Mouse (Mus musculus): ENCODE results near the gene Dennd1a. TPM values are rescaled to one million over a fixed set of nuclear protein-coding genes. Genes with fewer than 3 reads are reported as not detected.

Dennd1a gene
- total RNA-seq, 1 experiment from 2014 or later: 34.2 TPM

DNA sequence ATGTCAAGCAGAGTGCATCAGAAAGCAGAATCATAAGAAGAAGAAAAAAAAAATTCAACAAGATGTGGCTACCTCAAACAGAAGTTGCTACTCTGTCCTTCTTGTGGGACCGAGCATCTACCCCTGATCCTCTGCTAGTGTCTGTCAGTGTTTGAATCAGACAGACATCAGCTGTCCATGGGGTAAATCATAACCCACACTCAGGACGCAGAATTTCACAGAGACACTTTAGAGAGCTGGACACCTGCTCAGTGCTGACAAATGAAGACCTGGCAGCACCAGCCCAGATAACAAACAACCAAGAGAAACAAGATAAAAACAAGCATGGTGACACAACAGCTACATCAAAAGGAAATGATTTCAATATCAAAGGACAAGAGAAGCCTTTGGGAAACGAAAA, 222.9 kb downstream of the Dennd1a start:
- ATAC-seq (replicated peaks; ENCODE audit: low read depth, poor library complexity, severe bottlenecking): no peak

DNA sequence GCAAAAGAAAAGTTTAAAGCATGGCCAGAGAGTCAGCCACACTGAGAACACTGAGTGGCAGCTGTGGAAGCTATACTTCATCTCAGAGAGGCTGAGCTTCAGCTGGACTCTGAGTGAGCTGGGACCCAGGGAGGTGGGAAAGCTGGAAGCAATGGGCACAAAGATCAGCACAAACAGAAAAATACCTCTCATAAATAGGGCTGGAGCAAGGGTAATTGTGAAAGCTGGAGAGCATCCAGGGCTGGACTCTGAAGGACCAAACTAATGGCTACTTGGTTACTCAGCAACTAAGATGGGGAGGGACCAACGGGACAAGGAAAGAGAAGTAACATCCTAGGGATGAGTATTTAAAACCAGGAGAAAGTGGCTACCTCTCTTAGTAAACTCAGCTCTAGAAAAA, 225.0 kb downstream of the Dennd1a start:
- no peak for ATAC-seq (replicated peaks; ENCODE audit: low read depth, poor library complexity, severe bottlenecking)

DNA sequence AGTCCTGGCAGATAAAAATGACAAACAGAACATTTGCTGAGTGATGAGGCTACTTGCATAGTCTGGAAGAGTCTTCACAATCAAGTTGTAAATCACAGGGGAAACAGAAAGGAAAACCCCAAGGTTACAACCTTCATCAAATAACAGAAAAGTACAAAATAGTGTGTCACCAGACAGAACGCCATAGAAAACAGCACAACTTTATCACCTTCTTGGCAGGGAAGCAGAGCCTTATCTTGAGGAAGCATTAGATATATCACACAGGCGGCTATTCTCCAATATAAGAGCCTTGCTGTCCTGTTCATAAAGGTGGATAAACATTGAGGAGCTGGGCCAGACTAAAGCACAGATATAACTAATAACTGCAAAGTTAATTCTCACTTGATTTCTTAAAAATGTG, 225.7 kb downstream of the Dennd1a start:
- ATAC-seq (replicated peaks; ENCODE audit: low read depth, poor library complexity, severe bottlenecking): no peak

DNA sequence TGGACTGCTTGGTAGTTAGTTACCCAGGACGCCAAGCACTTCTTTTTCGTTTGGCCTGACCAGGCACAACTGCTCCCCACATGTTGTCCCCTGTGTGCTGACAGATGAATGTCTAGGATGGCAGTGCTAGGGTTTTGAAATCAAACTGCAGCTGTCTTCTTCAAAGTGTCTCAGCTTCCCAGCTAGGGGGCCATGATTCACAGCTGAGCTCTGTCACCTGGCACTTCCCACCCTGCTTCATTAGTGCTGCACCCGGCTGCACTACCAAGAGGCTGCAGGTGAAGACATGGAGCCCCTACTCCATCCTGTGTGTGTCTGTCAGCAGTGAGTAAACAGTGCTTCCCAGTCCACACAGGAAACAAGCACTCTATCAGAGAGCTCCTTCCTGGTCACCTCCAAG, 234.8 kb downstream of the Dennd1a start:
- ATAC-seq (replicated peaks; ENCODE audit: low read depth, poor library complexity, severe bottlenecking): no peak

DNA sequence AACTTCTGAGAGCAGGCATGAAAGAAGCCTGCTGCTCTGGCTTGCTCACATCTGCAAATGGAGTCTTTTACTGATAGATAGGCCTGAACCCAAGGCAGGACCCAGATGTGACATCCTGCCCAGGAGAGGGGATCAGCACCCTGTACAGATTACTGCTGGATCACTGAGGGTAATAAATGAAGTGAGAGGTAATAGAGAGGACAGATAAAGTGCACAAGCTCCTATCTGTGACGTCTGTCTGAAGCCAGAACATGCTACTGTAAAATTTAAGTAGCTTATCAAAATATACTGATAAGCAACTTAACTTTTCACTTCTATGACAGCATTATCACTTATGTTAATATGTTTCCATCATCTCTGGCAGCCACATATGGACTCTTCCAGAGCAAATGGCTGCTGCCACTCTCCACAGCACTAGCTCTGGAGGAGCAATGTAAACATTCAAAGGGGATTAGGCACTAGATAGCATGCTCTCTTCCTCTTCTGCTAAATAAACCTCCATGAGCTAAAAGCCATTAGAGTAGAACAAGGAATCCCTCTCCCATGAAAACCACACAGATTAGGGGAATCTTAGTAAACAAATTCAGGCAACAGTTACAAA, 235.6 kb downstream of the Dennd1a start:
- no peak for ATAC-seq (replicated peaks; ENCODE audit: low read depth, poor library complexity, severe bottlenecking)

DNA sequence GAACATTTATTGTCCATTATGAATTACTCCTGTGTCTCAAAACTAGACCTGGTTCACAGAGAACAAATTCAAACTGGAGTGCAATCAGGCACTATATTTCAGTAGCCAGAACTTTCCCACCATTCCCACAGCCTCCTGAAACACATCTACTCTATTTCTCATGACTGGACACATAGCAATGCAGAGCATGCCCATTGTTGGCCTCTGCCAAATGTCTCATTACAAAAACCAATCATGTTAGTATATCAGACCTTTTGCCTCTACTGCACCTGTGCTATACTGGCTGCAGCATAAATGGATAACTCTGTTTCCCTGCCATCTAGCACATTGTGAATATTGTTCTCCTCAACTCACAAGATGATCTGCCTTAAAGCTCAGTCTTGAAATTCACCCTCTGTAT, 238.2 kb downstream of the Dennd1a start:
- no peak for ATAC-seq (replicated peaks; ENCODE audit: low read depth, poor library complexity, severe bottlenecking)

DNA sequence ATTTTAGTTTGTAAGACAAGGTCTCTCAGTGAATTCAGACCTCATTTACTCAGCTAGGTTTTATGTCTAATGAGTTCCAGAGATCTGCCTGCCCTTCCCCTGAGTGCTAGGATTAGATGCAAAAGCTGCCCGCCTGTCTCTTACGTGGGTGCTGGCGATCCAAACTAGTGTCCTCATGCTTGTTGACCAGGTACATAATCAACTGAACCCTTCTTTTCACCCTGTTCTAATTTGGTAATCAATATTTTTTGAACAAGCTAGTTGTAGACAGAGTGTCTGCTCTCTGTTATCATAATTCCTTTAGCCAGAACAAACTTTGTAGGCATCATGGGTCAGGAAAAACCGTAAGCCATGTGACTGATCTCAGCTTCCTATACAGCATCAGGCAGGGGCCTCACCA, 241.9 kb downstream of the Dennd1a start:
- ATAC-seq (replicated peaks; ENCODE audit: low read depth, poor library complexity, severe bottlenecking): no peak

DNA sequence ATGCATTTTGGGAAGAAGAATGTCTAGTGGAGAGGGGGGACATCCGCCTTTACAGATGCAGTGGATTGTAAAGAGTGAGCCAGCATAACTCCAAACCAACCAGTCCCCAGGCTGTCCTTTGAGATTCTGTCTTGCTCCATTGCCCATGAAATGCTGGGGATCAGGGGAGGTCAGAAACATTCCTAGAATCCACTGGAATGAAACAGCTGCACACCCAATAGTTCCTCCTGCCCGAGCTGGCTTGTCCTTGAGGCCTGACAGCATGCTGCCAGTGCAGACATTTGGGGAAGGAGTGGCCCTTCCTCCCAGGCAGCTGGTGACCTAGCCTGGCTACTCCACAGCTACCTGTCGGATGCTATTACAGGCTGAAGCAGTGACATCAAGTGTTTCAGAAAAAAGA, 246.3 kb downstream of the Dennd1a start:
- ATAC-seq (replicated peaks; ENCODE audit: low read depth, poor library complexity, severe bottlenecking): no peak

DNA sequence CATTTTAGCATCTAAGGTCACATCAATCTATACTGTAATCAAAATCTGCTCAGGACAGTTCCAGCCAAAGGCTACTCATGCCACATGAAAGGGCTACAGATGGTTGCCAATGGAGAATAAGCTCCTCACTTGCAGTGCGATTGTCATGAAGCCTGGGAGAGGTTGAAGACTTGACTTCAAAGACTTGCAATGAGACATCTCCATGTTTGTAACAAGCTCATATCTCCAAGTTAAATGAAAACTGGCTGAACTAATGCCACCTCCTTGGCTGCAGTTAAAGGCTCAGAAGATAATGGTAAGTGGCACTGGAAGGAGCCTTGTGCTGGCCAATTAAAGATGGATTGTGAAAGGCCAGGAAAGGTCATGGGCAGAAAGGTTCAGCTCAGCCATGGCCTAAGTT, 247.6 kb downstream of the Dennd1a start:
- no peak for ATAC-seq (replicated peaks; ENCODE audit: low read depth, poor library complexity, severe bottlenecking)

DNA sequence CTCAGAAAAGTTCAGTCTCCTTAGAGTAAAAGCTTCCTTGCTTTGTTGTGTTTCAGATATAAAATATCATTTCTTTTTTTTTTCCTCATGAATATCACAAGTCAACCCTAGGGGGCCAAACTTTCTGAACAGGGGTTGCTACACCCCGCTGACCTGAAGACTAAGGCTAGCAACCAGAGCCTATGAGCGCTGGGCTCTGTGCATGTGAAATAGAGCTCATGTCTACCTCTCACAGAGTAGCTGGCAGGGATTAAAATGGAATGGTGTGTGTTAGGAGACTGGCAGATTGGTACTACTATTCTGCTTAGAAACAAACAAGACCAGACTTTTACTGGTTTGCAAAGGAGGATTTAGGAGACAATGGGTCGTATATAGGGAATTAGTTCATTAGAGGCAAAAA, 258.9 kb downstream of the Dennd1a start:
- no peak for ATAC-seq (replicated peaks; ENCODE audit: low read depth, poor library complexity, severe bottlenecking)

DNA sequence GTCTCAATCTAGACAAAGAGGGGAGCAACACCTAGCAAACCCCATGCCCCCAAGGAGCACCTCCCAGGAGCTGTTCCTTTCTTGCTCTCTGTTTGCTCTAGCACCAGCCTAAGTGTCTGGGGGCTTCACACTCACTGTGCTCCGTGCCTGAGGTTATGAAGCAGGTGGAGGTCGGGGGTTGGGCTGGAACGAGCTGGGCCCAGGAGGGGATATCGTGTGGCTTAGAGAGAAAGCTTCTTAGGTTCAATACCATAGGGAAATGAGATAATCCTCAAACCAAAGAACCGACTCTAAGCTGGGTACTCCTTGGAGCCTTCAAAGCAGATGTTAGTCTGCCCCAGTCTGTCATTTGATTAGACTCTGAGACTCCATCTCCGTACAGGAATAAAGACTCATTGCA, 261.6 kb downstream of the Dennd1a start:
- no peak for ATAC-seq (replicated peaks; ENCODE audit: low read depth, poor library complexity, severe bottlenecking)

DNA sequence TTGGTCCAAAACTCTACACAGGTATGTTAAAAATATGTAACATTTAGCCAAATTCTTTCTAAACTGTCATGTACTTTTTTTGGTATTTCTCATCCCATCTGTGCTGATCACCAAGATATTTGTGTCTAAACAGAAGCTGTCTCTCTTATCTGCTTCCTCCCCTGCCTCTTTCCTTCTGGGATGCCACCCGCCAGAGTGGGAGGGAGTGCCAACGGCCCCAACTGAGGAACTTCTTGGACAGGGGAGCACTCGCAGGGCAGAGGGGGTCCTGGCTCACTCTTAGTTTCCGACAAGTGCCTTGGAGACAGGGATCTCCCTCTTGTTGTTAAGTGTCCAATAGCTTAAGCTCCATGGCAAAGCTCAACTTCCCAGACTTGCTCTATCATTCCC, 263.5 kb downstream of the Dennd1a start:
- ATAC-seq (replicated peaks; ENCODE audit: low read depth, poor library complexity, severe bottlenecking): no peak

DNA sequence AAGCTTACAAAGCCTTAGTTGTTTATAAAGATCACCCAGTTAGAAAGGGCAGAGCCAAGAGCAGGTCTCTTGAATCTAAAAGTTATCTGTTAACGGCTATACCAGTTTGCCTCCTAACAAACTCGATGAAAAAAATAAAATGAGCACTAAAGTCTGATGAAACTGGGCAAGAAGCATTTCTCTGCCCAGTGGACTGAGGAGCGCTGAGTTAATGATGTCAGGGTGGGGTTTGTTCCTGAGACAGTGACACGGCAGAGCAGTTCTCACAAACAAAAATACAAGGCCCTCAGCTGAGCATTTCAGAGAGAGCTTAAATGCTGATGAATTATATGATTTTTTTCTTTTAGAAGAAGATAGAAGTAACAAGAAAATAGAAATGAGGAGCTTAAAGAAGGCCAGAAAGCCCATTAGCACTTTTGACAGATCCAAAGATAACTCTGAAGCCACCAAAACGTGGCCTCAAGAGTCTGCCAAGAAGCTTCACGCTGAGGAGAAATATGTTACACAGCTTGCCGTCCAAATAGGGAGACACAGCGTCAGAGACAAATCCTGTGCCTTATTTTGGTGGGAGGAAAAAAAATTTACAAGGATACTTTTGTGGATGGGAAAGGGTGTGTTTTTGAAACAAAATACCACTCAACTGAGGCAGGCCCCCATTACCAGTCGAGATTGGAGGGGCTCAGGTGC, 264.0 kb downstream of the Dennd1a start:
- ATAC-seq (replicated peaks; ENCODE audit: low read depth, poor library complexity, severe bottlenecking): no peak

DNA sequence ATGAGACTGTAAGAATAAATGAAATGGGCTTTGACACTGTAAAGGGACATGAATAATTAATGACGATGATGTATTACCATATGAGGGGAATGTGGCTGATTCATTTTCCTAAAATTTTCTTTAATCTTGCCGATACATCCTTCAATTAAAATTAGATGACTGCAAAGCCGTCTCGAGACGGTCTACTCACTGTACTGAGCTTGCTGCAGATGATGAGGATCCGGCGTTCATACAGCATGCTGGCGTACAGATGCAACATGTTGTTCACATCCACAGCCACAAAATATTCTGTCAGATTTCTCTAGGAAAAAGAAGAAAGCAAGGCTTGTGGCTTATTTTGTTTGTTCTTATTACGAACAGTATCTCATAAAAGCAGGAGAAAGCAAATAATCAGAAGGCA, 266.0 kb downstream of the Dennd1a start:
- no peak for ATAC-seq (replicated peaks; ENCODE audit: low read depth, poor library complexity, severe bottlenecking)

DNA sequence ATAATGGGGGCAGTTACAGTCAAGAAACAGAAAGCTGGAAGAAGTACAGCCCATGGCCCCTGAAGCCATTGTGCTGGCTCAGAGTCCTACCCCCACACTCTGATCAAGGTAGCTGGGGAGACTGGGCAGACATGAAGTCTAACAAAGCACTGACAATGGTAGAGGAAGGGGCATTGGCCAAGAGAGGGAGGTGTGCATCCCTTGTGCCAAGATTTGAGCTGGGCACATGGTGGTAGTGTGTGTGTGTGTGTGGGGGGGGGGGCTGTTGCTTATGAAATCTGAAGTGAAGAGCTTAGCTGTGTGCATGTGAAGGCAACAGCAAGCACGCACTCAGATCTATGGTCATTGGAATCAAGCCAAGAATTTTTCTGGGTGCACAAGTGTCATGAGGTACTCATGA, 272.5 kb downstream of the Dennd1a start:
- no peak for ATAC-seq (replicated peaks; ENCODE audit: low read depth, poor library complexity, severe bottlenecking)

DNA sequence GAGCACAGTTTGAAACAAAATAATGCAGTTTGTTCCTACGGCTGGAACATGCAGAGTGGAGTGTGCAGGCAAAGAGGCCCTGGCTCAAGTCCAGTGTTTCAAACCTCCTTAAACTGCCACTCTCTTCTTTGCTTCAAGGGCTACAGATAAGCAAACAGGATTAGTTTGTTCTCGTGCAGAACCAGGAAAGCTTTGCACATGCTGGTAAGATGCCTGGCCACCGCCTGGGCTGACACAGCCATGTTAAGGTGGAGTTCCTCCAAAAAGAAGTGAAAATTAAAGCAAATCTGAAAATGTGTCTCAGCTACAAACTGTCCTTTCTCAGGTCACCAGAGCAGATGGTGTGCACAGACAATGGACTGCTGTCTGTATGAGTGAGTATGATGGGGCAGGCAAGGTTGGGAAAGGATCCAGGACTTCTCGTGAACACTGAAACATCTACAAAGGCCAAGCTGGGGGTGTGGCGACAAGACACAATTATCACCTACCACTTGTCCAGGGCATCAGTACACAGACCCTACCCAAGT, 273.3 kb downstream of the Dennd1a start:
- ATAC-seq (replicated peaks; ENCODE audit: low read depth, poor library complexity, severe bottlenecking): peak; percentile 29; the same call in 1 of the 2 replicates

DNA sequence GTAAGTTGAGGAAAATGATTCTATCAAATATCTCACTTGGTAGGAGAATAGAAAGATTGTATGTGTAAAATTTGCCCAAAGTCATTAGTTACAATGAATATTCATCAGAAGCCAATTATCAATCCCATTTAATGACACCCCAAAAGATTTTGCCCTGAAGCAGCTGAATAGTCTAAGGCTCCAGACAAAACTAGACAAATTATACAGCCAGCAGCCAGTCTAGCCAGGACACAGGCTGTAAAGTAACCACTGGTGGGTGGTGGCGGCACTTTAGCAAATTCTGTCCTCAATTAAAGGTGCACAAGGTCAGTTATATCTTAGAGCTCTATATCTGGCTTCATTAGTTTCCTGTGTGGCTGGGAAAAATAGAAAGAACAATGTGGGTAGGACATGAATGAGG, 280.0 kb downstream of the Dennd1a start:
- ATAC-seq (replicated peaks; ENCODE audit: low read depth, poor library complexity, severe bottlenecking): no peak

DNA sequence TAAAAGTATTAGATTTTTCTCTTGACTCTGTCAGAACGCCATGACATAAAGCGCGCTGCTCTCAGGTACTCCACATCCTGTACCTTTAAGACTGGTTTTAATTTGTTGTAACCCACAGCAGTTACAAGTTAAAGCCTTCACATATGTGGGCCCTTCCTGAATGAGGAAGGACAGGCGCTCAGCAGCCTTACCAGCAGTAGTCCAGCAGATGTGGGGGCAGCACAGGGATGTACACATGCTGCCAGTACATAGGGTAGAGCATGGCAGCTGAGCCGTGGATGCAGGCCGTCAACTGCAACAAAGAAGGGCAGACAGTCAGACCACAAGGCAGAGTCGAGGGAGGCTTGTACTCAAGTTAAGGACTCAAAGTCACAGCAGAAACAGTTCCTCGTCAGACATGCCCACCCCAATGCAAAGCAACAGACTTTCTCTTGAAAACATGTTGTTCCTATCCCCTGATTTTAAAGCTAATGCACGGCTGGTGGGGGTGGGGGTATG, 284.0 kb downstream of the Dennd1a start:
- ATAC-seq (replicated peaks; ENCODE audit: low read depth, poor library complexity, severe bottlenecking): no peak

DNA sequence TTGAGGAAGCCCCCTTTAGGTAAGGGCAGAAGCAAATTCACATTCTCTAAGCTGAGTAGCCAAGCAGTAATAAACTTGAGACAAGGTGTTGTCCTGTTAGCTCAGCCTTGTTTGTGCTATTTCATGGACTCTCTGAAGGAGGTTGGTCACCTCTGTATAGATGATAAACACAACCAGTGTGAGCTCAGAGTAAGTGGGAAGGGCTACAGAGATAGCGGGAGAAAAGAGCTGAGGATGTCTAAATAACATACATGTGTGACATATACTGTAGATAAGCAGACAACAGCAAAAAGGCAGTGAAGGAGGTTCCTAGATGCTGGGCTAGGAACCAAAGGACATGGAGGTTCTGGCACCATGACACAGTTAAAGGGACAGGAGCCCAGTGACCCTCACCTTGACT, 286.2 kb downstream of the Dennd1a start:
- 0 out of 2 replicates have a peak, but pooled peaks have one; percentile 22 for ATAC-seq (replicated peaks; ENCODE audit: low read depth, poor library complexity, severe bottlenecking)

DNA sequence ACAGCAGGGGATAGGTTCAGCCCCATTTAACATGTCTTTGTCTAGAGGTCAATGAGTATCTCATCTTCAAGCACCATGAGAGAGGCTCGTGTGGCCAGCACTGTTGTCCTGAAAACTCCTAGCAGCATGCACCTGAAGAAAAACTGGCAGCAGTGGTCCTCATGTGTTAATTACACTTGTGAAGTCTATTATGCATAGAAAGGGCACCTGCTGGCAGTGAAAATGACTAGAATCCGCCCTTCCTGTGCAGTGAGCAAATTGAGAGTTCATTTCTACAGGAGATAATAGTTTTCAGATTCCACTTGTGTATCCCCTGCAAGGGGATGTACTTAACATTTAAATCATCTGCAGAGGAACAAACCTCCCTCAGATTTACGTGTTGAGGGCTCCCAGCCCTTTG, 289.2 kb downstream of the Dennd1a start:
- ATAC-seq (replicated peaks; ENCODE audit: low read depth, poor library complexity, severe bottlenecking): no peak

DNA sequence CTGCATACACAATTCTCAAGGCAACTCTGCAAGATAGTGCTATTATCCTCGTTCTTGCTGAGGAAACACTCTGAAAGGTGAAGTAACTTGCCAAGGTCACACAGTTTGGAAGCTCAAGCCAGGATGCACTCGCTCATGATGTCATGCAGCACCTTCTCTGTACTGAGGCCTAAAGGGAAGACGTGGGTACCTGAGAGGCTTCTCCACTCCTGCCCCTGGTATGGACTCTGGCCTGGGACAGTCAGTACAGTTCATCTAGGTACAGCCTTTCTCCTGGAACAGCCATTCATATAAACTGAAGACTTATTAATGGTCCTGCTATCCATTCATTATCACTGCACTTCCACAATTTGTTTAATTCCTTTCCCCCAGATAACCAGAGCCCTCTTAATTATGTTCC, 298.1 kb downstream of the Dennd1a start:
- ATAC-seq (replicated peaks; ENCODE audit: low read depth, poor library complexity, severe bottlenecking): no peak

DNA sequence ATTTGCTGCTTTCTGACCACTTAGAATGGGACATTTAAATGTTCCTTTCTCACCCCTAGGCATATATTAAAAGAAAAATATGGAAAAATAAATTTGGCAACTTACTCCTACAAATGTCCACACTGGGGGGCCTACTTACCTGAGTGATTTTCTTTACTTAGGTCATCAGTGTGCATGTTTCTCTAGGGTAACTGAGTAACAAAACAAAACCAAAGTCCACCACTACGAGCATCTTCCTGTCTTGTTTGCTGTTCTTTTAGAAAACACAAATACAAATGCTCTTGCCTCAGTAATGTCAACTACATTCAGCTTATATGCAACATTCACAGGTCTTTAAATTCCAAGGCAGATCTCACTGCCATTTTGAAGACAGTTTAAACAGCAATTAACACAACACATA, 298.9 kb downstream of the Dennd1a start:
- no peak for ATAC-seq (replicated peaks; ENCODE audit: low read depth, poor library complexity, severe bottlenecking)
